Mouse (Mus musculus) testis, adult 2 months (tissue): ENCODE data around the gene Pou2f2.

Experiments used
- CTCF ChIP-seq: fragments of 200-500 bp; IDR thresholded peaks from 2 replicates; pipeline ENCODE4 v1.5.1; 2012; ENCODE audit warnings: low read depth, mild to moderate bottlenecking, inconsistent platforms, low read length, moderate library complexity; ENCODE audit not compliant: control insufficient read depth, insufficient read depth, insufficient replicate concordance
- POLR2A ChIP-seq: fragments of 200-500 bp; IDR thresholded peaks from 2 replicates; pipeline ENCODE4 v1.6.1; 2012; ENCODE audit warnings: low read depth, mild to moderate bottlenecking, inconsistent platforms, low read length, moderate library complexity; ENCODE audit not compliant: control insufficient read depth

GRCm38 (mm10) chr7:25181814-25182213 is 2.3 kb upstream of the Pou2f2 start:
- TF ChIP-seq CTCF (no peak), POLR2A (no peak)
